Mouse (Mus musculus) intestine, embryonic 14.5 days (tissue): ENCODE results near the gene Sf3a2. TPM values are rescaled to one million over a fixed set of nuclear protein-coding genes. Genes with fewer than 3 reads are reported as not detected.

Source experiments
- ATAC-seq: fragments of 200-750 bp; cut with Nextera tagmentation; replicated peaks from 2 replicates; pipeline ENCODE4 v1.8.0; 2017; ENCODE audit warnings: low read depth, moderate number of reproducible peaks, moderate TSS enrichment, moderate library complexity; ENCODE audit not compliant: low FRiP score, low TSS enrichment
- DNase-seq: peaks from one replicate; pipeline ENCODE4 v3.0.0-alpha.2; 2018; ENCODE audit warnings: low spot score
- H3K27ac ChIP-seq: fragments of 300-500 bp; sonication (generic); 2 replicates; pipeline ENCODE4 v1.5.1; 2014; ENCODE audit warnings: low read depth, mild to moderate bottlenecking, control low read depth
- H3K27me3 ChIP-seq: fragments of 300-500 bp; sonication (generic); replicated peaks from 2 replicates; pipeline ENCODE4 v1.6.1; 2014; ENCODE audit warnings: low read length, control low read depth; ENCODE audit not compliant: control insufficient read depth, insufficient read depth
- H3K36me3 ChIP-seq: fragments of 300-500 bp; sonication (generic); 2 replicates; pipeline ENCODE4 v1.6.1; 2014; ENCODE audit warnings: low read length, control low read depth; ENCODE audit not compliant: control insufficient read depth, insufficient read depth
- H3K4me1 ChIP-seq: fragments of 300-500 bp; sonication (generic); replicated peaks from 2 replicates; pipeline ENCODE4 v1.6.1; 2014; ENCODE audit warnings: low read length, control low read depth, mixed read lengths; ENCODE audit not compliant: control insufficient read depth, insufficient read depth
- H3K4me2 ChIP-seq: fragments of 300-500 bp; sonication (generic); 2 replicates; pipeline ENCODE4 v1.6.1; 2014; ENCODE audit warnings: low read length
- H3K4me3 ChIP-seq: fragments of 300-500 bp; sonication (generic); 2 replicates; pipeline ENCODE4 v1.5.1; 2014; ENCODE audit warnings: low read depth, low read length, control low read depth, mixed read lengths
- H3K9ac ChIP-seq: fragments of 300-500 bp; sonication (generic); 2 replicates; pipeline ENCODE4 v1.6.1; 2014; ENCODE audit warnings: mild to moderate bottlenecking, low read length
- H3K9me3 ChIP-seq: fragments of 300-500 bp; sonication (generic); 2 replicates; pipeline ENCODE4 v1.6.1; 2016; ENCODE audit warnings: low read length, control low read depth; ENCODE audit not compliant: control insufficient read depth
- WGBS: fragments of 180-500 bp; shearing (Covaris S2); extraction: QIAGEN DNeasy Blood & Tissue Kit; methylation state at CpG from one replicate; pipeline ENCODE4 v1.1.7; 2014; 5-methylcytosine and 5-hydroxymethylcytosine counted together
- polyA plus RNA-seq: library from polyadenylated mRNA; unstranded; fragments of >200 nt; fragmentation: Nextera tagmentation; extraction: Ambion mirVana; gene quantifications from 2 replicates; pipeline ENCODE4 v1.2.1, GENCODE M21; 2014

Gene Sf3a2
- polyA plus RNA-seq, 1 experiment from 2014 or later: 85.4 TPM

DNA sequence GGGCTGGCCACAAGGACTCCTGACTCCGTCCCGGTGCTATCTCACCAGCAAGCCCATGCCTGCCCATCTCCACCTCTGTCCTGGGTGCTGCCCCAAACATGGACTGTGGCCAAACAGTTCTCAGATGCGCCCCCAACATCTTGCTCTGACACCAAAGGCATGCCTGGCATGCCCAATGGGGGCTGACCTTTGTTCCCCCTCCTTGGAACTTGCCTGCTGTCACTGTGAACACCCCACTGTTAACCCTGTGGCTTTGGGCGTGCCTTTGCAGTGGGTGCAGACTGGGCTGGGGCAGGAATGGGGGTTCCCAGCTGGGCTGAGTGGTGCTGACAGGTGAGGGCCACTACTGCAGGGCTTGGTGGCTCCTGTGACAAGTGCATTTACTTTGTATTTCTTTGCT lies 4.2 kb upstream of the Sf3a2 start:
- no peak overlapping the region for H3K4me3 ChIP-seq
- peaks cover 74% of the 10 kb centered on the region for H3K36me3 ChIP-seq
- no peaks in the 10 kb centered on the region for H3K9me3 ChIP-seq
- no peak overlapping the region for H3K27ac ChIP-seq
- no peak for DNase-seq
- H3K27me3 ChIP-seq: no peaks in the 10 kb centered on the region
- no peak for ATAC-seq
- H3K9ac ChIP-seq: no peak overlapping the region
- H3K4me1 ChIP-seq: peaks cover 7% of the 10 kb centered on the region; the same call in 1 of the 2 replicates
- 80% methylated on average over 4 of the region's 4 CpGs for WGBS
- H3K4me2 ChIP-seq: no peak overlapping the region

DNA sequence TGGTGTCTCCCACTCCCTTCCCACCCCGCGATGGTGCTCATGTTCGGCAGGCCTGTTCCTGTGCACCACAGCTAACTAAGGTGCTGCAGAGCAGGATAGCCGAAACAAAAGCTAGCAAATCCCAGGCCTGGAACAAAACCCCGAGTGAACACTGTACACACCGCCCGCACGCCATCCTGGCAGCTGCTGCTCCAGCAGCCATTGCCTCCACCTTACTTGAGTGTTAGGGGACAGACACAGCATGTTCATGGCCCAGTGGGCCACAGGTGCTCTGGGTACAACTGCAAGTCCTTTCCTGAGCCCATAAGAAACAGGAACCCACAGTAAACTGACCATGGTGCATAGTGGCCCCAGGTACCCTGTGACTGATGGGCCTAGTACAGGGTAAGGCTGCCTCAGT lies 3.2 kb upstream of the Sf3a2 start:
- H3K27me3 ChIP-seq: no peaks in the 10 kb centered on the region
- H3K36me3 ChIP-seq: peaks cover 65% of the 10 kb centered on the region
- H3K9me3 ChIP-seq: no peaks in the 10 kb centered on the region
- 89% methylated on average over 8 of the region's 8 CpGs for WGBS
- H3K4me3 ChIP-seq: no peak overlapping the region
- no peak overlapping the region for H3K27ac ChIP-seq
- H3K9ac ChIP-seq: no peak overlapping the region
- ATAC-seq: no peak
- DNase-seq: no peak
- peaks cover 11% of the 10 kb centered on the region for H3K4me1 ChIP-seq
- no peak overlapping the region for H3K4me2 ChIP-seq

DNA sequence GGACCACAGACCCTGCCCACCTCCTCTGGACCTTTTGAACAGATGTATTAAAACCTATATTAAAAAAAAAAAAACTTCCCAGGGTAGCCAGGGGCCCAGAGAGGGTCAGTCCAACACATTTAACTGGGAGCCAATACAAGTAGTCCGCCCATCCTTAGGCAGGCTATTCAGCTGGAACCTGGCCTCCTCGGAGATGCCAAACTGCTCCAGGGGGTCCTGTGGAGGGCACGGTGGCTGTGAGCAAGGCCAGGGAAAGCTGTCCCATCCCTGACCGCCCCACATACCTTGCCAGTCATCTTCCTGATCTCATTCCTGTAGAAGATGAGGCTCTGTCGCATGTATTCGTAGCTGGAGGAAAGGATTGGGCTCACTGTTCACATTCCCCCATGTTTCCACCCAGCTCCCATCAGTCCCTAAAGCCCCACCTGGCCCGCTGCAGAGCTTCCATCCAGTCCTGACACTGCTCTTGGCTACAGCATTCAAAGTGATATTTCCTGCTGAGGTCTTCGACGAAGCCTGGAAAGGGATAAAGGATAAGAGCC lies 1.6 kb upstream of the Sf3a2 start:
- peak overlapping the region; percentile 70 for H3K4me2 ChIP-seq
- 82% methylated on average over 9 of the region's 9 CpGs for WGBS
- H3K27me3 ChIP-seq: no peaks in the 10 kb centered on the region
- peaks cover 18% of the 10 kb centered on the region for H3K4me1 ChIP-seq
- H3K9ac ChIP-seq: peak overlapping the region; percentile 99; the same call in 1 of the 2 replicates
- peaks cover 58% of the 10 kb centered on the region for H3K36me3 ChIP-seq
- no peaks in the 10 kb centered on the region for H3K9me3 ChIP-seq
- DNase-seq (no peak), ATAC-seq (no peak)
- no peak overlapping the region; the same call in 1 of the 2 replicates for H3K4me3 ChIP-seq
- H3K27ac ChIP-seq: no peak overlapping the region

DNA sequence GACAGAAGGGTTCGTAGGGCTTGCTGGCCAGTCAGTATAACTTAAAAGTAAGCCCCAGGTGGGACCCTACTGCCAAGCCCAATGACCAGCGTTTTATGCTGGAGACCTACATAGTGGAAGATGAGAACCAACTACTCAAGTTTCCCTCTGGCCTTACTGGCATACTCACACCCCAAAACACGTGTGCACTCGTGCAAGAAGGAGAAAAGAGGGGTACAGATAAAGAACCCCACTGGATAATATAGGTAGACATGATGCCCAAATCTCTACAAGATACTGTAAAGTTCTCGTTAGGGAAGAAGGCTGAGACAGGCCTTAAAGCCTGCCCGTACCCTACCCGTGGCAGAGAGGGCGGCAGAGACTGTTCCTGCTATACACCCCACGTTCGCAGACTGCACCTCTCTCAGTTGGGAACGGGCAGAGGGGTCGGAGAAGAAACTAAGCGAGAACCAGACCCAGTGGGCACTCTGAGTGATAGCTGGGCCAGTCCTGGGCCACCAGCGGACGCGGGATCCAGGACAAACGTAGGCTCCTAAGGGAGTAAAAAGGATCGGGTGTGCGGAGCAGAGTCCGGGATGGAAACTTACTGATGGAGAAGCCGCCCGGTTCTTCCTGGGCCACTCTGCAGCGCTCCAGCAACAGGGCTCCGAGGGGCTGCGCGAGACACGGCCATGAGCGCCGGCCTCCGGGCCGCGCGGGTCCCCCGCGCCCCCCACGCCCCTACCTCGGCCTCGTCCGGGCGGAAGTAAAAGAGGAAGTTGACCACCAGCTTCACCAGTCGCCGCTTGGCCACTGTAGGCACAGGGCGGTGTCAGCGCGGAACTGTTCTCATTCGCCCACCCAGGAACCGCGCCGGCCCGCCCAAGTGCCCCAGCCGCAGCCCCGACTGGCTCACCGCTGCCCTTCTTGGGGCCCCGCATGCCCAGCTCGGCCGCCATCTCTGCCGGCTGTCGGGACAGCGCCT lies 530 bp upstream of the Sf3a2 start:
- DNase-seq: peak; percentile 73

DNA sequence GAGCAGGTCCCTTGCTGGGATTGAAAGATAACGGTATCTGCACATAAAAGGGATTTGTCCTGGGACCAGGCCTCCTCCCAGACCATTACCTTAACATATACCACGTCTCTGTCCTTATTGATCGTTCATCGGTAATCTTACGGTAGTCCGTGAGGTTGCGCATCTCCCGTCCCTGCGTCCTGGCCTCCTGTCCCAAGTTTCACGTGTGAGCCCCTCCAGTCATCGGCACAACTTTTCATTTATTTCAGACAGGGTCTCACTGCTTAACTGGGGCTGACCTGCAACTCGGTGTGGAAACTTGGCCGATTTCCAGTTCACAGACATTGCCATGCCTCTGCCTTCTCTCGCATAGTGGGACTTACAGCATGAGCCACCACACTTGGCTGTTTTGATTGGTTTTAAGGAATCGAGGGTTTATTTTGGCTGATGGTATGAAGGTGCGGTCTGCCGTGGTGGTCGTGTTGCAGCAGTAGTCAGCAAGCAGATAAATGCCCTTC lies 1.1 kb downstream of the Sf3a2 start:
- H3K36me3 ChIP-seq: peaks cover 64% of the 10 kb centered on the region
- no peak for ATAC-seq
- WGBS: 1% methylated on average over 18 of the region's 18 CpGs

More for the DNA sequence above, 530 bp upstream of the Sf3a2 start:
- Histone ChIP-seq H3K4me2 (peak overlapping the region; percentile 70), H3K9me3 (no peaks in the 10 kb centered on the region), H3K9ac (peak overlapping the region; percentile 99), H3K4me3 (peak overlapping the region; percentile 96), H3K36me3 (peaks cover 61% of the 10 kb centered on the region), H3K27me3 (no peaks in the 10 kb centered on the region), H3K4me1 (peaks cover 18% of the 10 kb centered on the region), H3K27ac (peak overlapping the region; percentile 97)
- ATAC-seq: peak; percentile 64
- WGBS: 2% methylated on average over 54 of the region's 59 CpGs

DNA sequence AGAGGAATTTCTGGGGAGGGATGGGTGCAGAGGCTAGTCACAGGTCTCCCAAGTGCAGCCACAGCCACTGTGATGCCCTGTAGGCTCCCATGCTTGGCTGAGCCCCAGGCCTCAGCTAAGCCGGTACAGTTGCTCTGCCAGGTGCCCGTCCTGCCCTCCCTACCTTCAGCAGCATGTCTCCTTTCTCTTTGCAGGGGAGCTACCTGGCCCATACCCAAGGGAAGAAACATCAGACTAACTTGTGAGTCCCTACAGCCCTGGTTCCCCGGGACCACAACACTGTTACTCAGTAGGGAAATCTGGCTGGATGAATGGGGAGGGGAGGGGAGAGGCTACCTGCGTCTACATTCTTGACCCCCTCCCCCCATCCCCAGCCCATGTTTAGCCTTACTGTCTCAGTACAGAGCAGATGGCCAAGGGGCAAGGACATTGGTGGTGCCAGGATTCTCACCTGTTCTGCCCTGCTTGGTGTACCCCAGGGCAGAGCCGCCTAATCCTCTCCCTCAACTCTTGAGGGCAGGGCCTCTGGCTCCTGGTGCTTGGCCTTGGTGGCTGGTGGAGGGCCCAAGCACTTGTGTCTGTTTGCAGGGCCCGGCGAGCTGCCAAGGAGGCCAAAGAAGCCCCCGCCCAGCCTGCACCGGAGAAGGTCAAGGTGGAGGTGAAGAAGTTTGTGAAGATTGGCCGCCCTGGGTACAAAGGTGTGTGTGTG lies 4.4 kb downstream of the Sf3a2 start:
- no peak overlapping the region for H3K4me3 ChIP-seq
- H3K27me3 ChIP-seq: no peaks in the 10 kb centered on the region
- H3K4me2 ChIP-seq: no peak overlapping the region
- peaks cover 19% of the 10 kb centered on the region for H3K4me1 ChIP-seq
- no peaks in the 10 kb centered on the region for H3K9me3 ChIP-seq
- no peak overlapping the region for H3K27ac ChIP-seq
- peaks cover 49% of the 10 kb centered on the region for H3K36me3 ChIP-seq
- 91% methylated on average over 10 of the region's 10 CpGs for WGBS
- ATAC-seq (no peak), DNase-seq (no peak)
- no peak overlapping the region for H3K9ac ChIP-seq

More for the DNA sequence above, 1.1 kb downstream of the Sf3a2 start:
- Histone ChIP-seq H3K9ac (peak overlapping the region; percentile 99), H3K9me3 (no peaks in the 10 kb centered on the region), H3K4me1 (peaks cover 18% of the 10 kb centered on the region), H3K27me3 (no peaks in the 10 kb centered on the region), H3K27ac (peak overlapping the region; percentile 97), H3K4me2 (peak overlapping the region; percentile 70), H3K4me3 (peak overlapping the region; percentile 96)
- no peak for DNase-seq

DNA sequence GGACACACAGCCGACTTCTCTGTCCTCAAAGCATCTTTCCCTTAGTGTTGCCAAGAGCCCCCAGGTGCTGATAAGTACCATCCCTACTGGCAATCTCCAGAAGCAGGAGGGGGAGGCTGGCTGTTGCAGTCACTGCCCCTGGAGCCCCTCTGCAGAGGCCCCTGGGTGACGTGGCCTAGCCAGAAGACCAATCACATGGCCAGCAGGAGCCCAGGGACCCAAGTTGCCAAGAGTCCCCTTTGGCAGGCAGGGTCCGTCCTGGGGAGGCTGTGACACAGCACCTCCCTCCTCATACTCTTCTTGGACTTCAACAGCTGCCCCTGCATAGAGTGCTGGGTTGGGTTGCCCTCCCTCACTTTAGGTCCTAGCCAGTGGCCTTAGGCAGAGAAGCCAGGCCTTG lies 5.0 kb downstream of the Sf3a2 start:
- 93% methylated on average over 3 of the region's 3 CpGs for WGBS

DNA sequence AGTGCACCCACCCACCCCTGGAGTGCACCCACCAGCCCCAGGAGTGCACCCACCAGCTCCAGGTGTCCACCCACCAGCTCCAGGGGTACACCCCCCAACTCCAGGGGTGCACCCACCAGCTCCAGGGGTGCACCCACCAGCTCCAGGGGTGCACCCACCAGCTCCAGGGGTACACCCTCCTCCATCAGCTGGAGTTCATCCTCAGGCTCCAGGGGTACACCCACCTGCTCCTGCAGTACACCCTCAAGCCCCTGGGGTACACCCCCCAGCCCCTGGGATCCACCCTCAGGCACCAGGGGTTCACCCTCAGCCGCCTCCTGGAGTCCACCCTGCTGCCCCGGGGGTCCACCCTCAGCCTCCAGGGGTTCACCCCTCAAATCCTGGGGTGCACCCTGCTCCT lies 6.3 kb downstream of the Sf3a2 start:
- Histone ChIP-seq H3K4me1 (peaks cover 36% of the 10 kb centered on the region), H3K27me3 (0 out of 2 replicates have a peak, but pooled peaks cover 7% of the 10 kb centered on the region), H3K4me2 (no peak overlapping the region), H3K9me3 (no peaks in the 10 kb centered on the region), H3K27ac (no peak overlapping the region), H3K9ac (no peak overlapping the region), H3K4me3 (no peak overlapping the region), H3K36me3 (peaks cover 49% of the 10 kb centered on the region)
- DNase-seq: no peak
- no peak for ATAC-seq
- 95% methylated on average over 2 of the region's 2 CpGs for WGBS

More for the DNA sequence above, 5.0 kb downstream of the Sf3a2 start:
- Histone ChIP-seq H3K4me2 (no peak overlapping the region), H3K27me3 (no peaks in the 10 kb centered on the region), H3K27ac (no peak overlapping the region), H3K9ac (no peak overlapping the region), H3K36me3 (peaks cover 49% of the 10 kb centered on the region), H3K4me1 (peaks cover 24% of the 10 kb centered on the region), H3K9me3 (no peaks in the 10 kb centered on the region), H3K4me3 (no peak overlapping the region)
- DNase-seq (no peak), ATAC-seq (no peak)
